ENCODE assay signal across 8 mouse cellular contexts in genomic region chr5:110094847-110095213, GRCm38 (mm10). TPM values are rescaled to one million over a fixed set of nuclear protein-coding genes. Genes with fewer than 3 reads are reported as not detected.
DNase-seq lines count a peak whose midpoint lies in the region; ATAC-seq and TF ChIP-seq lines count a peak whose summit lies in the region.

No protein-coding gene starts in this region.

- peak overlapping the region; percentile 40; the same call in 1 of the 2 replicates for H3K27ac ChIP-seq in heart, embryonic 13.5 days (replicated peaks)
- peak overlapping the region; percentile 91 for H3K27ac ChIP-seq in hindbrain, embryonic 10.5 days

- no peak for TF ChIP-seq CTCF in G1E (IDR thresholded peaks at IDR 0.05; ENCODE audit: low read depth, low read length)

- no peaks in the 10 kb centered on the region for H3K36me3 ChIP-seq in heart, embryonic 13.5 days
- H3K36me3 ChIP-seq in G1E (replicated peaks): peaks cover 3% of the 10 kb centered on the region
- H3K36me3 ChIP-seq in hindbrain, embryonic 10.5 days: no peaks in the 10 kb centered on the region

- ATAC-seq in heart, embryonic 13.5 days (ENCODE audit: extremely low read depth, insufficient number of reproducible peaks, low FRiP score, low TSS enrichment): no peak
- ATAC-seq in G1E (ENCODE audit: extremely low read depth, insufficient number of reproducible peaks, low FRiP score, poor library complexity, severe bottlenecking): 0 out of 2 replicates have a peak, but pooled peaks have one; percentile 12
- peak; percentile 36 for ATAC-seq in megakaryocyte progenitor cell, adult 5-6 weeks (replicated peaks; ENCODE audit: poor library complexity)

- peak overlapping the region; percentile 79 for H3K9ac ChIP-seq in heart, embryonic 13.5 days

- peaks cover 9% of the 10 kb centered on the region; the same call in 1 of the 2 replicates for H3K4me1 ChIP-seq in heart, embryonic 13.5 days
- peaks cover 22% of the 10 kb centered on the region for H3K4me1 ChIP-seq in G1E (ENCODE audit: insufficient read depth, low read depth, low read length)
- H3K4me1 ChIP-seq in hindbrain, embryonic 10.5 days (replicated peaks): peaks cover 21% of the 10 kb centered on the region

- intact Hi-C loops in heart, postnatal 10 days (cut with DNase I): no loop called here
- intact Hi-C loops in gastrocnemius, postnatal 36 days (cut with DNase I): loop anchor here (5.0 kb wide), 1 partner anchor 38 kb away; no protein-coding TSS in a partner anchor

- peaks cover 11% of the 10 kb centered on the region; the same call in 1 of the 2 replicates for H3K27me3 ChIP-seq in heart, embryonic 13.5 days (replicated peaks)
- peaks cover under 1% of the 10 kb centered on the region; the same call in 1 of the 2 replicates for H3K27me3 ChIP-seq in G1E (ENCODE audit: insufficient read depth, low read length)
- no peaks in the 10 kb centered on the region; the same call in 1 of the 2 replicates for H3K27me3 ChIP-seq in hindbrain, embryonic 10.5 days (ENCODE audit: insufficient read depth, poor library complexity, severe bottlenecking)

- WGBS in heart, embryonic 13.5 days: 9% methylated on average over 4 of the region's 4 CpGs
- WGBS in hindbrain, embryonic 10.5 days: 6% methylated on average over 4 of the region's 4 CpGs

- no peaks in the 10 kb centered on the region for H3K9me3 ChIP-seq in heart, embryonic 13.5 days
- H3K9me3 ChIP-seq in G1E (replicated peaks): no peaks in the 10 kb centered on the region
- no peaks in the 10 kb centered on the region for H3K9me3 ChIP-seq in hindbrain, embryonic 10.5 days

- peak overlapping the region; percentile 80 for H3K4me2 ChIP-seq in heart, embryonic 13.5 days

- DNase-seq in heart, postnatal 10 days: no peak
- no peak for DNase-seq in G1E (ENCODE audit: low spot score)
- DNase-seq in hindbrain, embryonic 10.5 days (ENCODE audit: low spot score): no peak
- no peak for DNase-seq in thymus, postnatal 10 days (ENCODE audit: low spot score in 2 of 2)
- DNase-seq in spleen, postnatal 4 days (ENCODE audit: low spot score in 2 of 2): no peak
- no peak for DNase-seq in gastrocnemius, postnatal 36 days

- H3K4me3 ChIP-seq in heart, embryonic 13.5 days: peak overlapping the region; percentile 59
- H3K4me3 ChIP-seq in G1E (ENCODE audit: low read depth, low read length): peak overlapping the region; percentile 73
- H3K4me3 ChIP-seq in hindbrain, embryonic 10.5 days: peak overlapping the region; percentile 63

RNA-seq across cellular contexts. Expression of gene Gm35315, which starts 0.6 kb away (rescaled TPM):
- polyA plus RNA-seq in heart, embryonic 13.5 days (2015; fragmentation: Nextera tagmentation; extraction: Ambion mirVana): 0.47 and 0.82 TPM in 2 replicates
- under 1 TPM in 1 of 2 experiments, not detected in 1; 0.07 TPM for total RNA-seq in heart, postnatal 10 days (2021)
- total RNA-seq in G1E (2014; fragmentation: Nextera tagmentation) (5.4 and 7.4 TPM in 2 replicates), G1E (2017) (3.8 TPM in 2 replicates)
- 0.09 and 0.10 TPM in 2 replicates for polyA plus RNA-seq in G1E (2012)
- polyA plus RNA-seq in hindbrain, embryonic 10.5 days (2016; fragmentation: Nextera tagmentation; extraction: Ambion mirVana): 1.2 and 1.4 TPM in 2 replicates
- 1.7 and 3.0 TPM in 2 replicates for total RNA-seq in megakaryocyte progenitor cell, adult 5-6 weeks (2015)
- total RNA-seq in megakaryocyte progenitor cell, adult 5-6 weeks (2017): 1.2 and 1.6 TPM in 2 replicates
- under 1 TPM; 0.07 to 0.23 TPM for total RNA-seq in gastrocnemius, postnatal 36 days (2021)

RNA-seq across cellular contexts. Expression of gene Plcxd1, which starts 4.9 kb away (rescaled TPM):
- 0.94 and 1.1 TPM in 2 replicates for polyA plus RNA-seq in heart, embryonic 13.5 days (2015; fragmentation: Nextera tagmentation; extraction: Ambion mirVana)
- total RNA-seq in heart, postnatal 10 days (2021): not detected
- total RNA-seq in G1E (2014; fragmentation: Nextera tagmentation) (not detected in 2 replicates), G1E (2017) (0.06 and 0.11 TPM in 2 replicates)
- not detected in 2 replicates for polyA plus RNA-seq in G1E (2012)
- polyA plus RNA-seq in hindbrain, embryonic 10.5 days (2016; fragmentation: Nextera tagmentation; extraction: Ambion mirVana): 1.3 and 1.6 TPM in 2 replicates
- total RNA-seq in megakaryocyte progenitor cell, adult 5-6 weeks (2015): not detected in 2 replicates
- 0.17 TPM in 1 of 2 replicates, not detected in the other for total RNA-seq in megakaryocyte progenitor cell, adult 5-6 weeks (2017)
- not detected for total RNA-seq in gastrocnemius, postnatal 36 days (2021)

RNA-seq across cellular contexts. Expression of gene Gtpbp6, which starts 13.2 kb away (rescaled TPM):
- 21.1 and 23.1 TPM in 2 replicates for polyA plus RNA-seq in heart, embryonic 13.5 days (2015; fragmentation: Nextera tagmentation; extraction: Ambion mirVana)
- total RNA-seq in heart, postnatal 10 days (2021): 10 to 100 TPM; 29.8 to 30.1 TPM
- 16.6 and 17.0 TPM in 2 replicates for total RNA-seq in G1E (2014; fragmentation: Nextera tagmentation)
- 17.5 and 17.8 TPM in 2 replicates for total RNA-seq in G1E (2017)
- polyA plus RNA-seq in G1E (2012): 35.6 and 40.9 TPM in 2 replicates
- 37.3 and 37.7 TPM in 2 replicates for polyA plus RNA-seq in hindbrain, embryonic 10.5 days (2016; fragmentation: Nextera tagmentation; extraction: Ambion mirVana)
- total RNA-seq in megakaryocyte progenitor cell, adult 5-6 weeks (2015): 12.0 and 12.7 TPM in 2 replicates
- 17.3 and 19.8 TPM in 2 replicates for total RNA-seq in megakaryocyte progenitor cell, adult 5-6 weeks (2017)
- total RNA-seq in gastrocnemius, postnatal 36 days (2021): 10 to 100 TPM; 13.6 to 14.3 TPM

RNA-seq across cellular contexts. Expression of gene Zfp605, which starts 15.1 kb away (rescaled TPM):
- polyA plus RNA-seq in heart, embryonic 13.5 days (2015; fragmentation: Nextera tagmentation; extraction: Ambion mirVana): 2.4 and 3.3 TPM in 2 replicates
- total RNA-seq in heart, postnatal 10 days (2021): 1 to 10 TPM; 3.4 to 3.7 TPM
- 10.4 and 12.1 TPM in 2 replicates for total RNA-seq in G1E (2014; fragmentation: Nextera tagmentation)
- total RNA-seq in G1E (2017): 7.3 and 8.2 TPM in 2 replicates
- polyA plus RNA-seq in G1E (2012): 0.24 and 0.40 TPM in 2 replicates
- polyA plus RNA-seq in hindbrain, embryonic 10.5 days (2016; fragmentation: Nextera tagmentation; extraction: Ambion mirVana): 5.8 and 6.1 TPM in 2 replicates
- total RNA-seq in megakaryocyte progenitor cell, adult 5-6 weeks (2015): 4.3 and 6.7 TPM in 2 replicates
- 7.3 and 11.1 TPM in 2 replicates for total RNA-seq in megakaryocyte progenitor cell, adult 5-6 weeks (2017)
- total RNA-seq in gastrocnemius, postnatal 36 days (2021): 1 to 10 TPM; 3.0 to 3.2 TPM

RNA-seq across cellular contexts. Expression of gene Gm17655, which starts 22.5 kb away (rescaled TPM):
- polyA plus RNA-seq in heart, embryonic 13.5 days (2015; fragmentation: Nextera tagmentation; extraction: Ambion mirVana): 2.5 and 3.4 TPM in 2 replicates
- total RNA-seq in heart, postnatal 10 days (2021): 1 to 10 TPM; 1.2 to 5.3 TPM
- 33.2 and 49.1 TPM in 2 replicates for total RNA-seq in G1E (2014; fragmentation: Nextera tagmentation)
- total RNA-seq in G1E (2017): 6.5 and 16.0 TPM in 2 replicates
- 0.14 and 0.50 TPM in 2 replicates for polyA plus RNA-seq in G1E (2012)
- polyA plus RNA-seq in hindbrain, embryonic 10.5 days (2016; fragmentation: Nextera tagmentation; extraction: Ambion mirVana): 4.2 and 5.9 TPM in 2 replicates
- total RNA-seq in megakaryocyte progenitor cell, adult 5-6 weeks (2015): 4.1 and 7.2 TPM in 2 replicates
- 6.0 and 29.3 TPM in 2 replicates for total RNA-seq in megakaryocyte progenitor cell, adult 5-6 weeks (2017)
- 1 to 10 TPM; 2.1 to 2.6 TPM for total RNA-seq in gastrocnemius, postnatal 36 days (2021)
